Mouse (Mus musculus) forebrain, embryonic 12.5 days (tissue): ENCODE measurements around the gene Cckbr. TPM values are rescaled to one million over a fixed set of nuclear protein-coding genes. Genes with fewer than 3 reads are reported as not detected.
"Not testable (repeated sequence)": the region's sequence is repeated elsewhere in the genome, so short reads cannot be mapped to it uniquely, and the experiment has no call there.

ENCODE experiments used
- ATAC-seq: fragments of 200-750 bp; cut with Nextera tagmentation; 2 replicates; pipeline ENCODE4 v1.8.0; 2017; ENCODE audit warnings: moderate TSS enrichment; ENCODE audit not compliant: low FRiP score
- H3K27ac ChIP-seq: fragments of 300-500 bp; sonication (generic); 2 replicates; pipeline ENCODE4 v1.5.1; 2016; ENCODE audit warnings: mild to moderate bottlenecking
- H3K27me3 ChIP-seq: fragments of 300-500 bp; sonication (generic); 2 replicates; pipeline ENCODE4 v1.6.1; 2016; ENCODE audit warnings: mild to moderate bottlenecking
- H3K36me3 ChIP-seq: fragments of 300-500 bp; sonication (generic); replicated peaks from 2 replicates; pipeline ENCODE4 v1.6.1; 2016; ENCODE audit warnings: mild to moderate bottlenecking
- H3K4me1 ChIP-seq: fragments of 300-500 bp; sonication (generic); 2 replicates; pipeline ENCODE4 v1.6.1; 2016
- H3K4me2 ChIP-seq: fragments of 300-500 bp; sonication (generic); 2 replicates; pipeline ENCODE4 v1.6.1; 2016; ENCODE audit warnings: mild to moderate bottlenecking, moderate library complexity
- H3K4me3 ChIP-seq: fragments of 300-500 bp; sonication (generic); replicated peaks from 2 replicates; pipeline ENCODE4 v1.5.1; 2016; ENCODE audit warnings: mild to moderate bottlenecking
- H3K9ac ChIP-seq: fragments of 300-500 bp; sonication (generic); 2 replicates; pipeline ENCODE4 v1.6.1; 2016; ENCODE audit warnings: mild to moderate bottlenecking
- H3K9me3 ChIP-seq: fragments of 300-500 bp; sonication (generic); 2 replicates; pipeline ENCODE4 v1.6.1; 2016
- WGBS: fragments of 180-500 bp; shearing (Covaris S2); methylation state at CpG from one replicate; pipeline ENCODE4 v1.1.7; 2016; 5-methylcytosine and 5-hydroxymethylcytosine counted together
- polyA plus RNA-seq: library from polyadenylated mRNA; unstranded; fragments of >200 nt; fragmentation: Nextera tagmentation; extraction: Ambion mirVana; gene quantifications from 2 replicates; pipeline ENCODE4 v1.2.1, GENCODE M21; 2016

Cckbr gene
- polyA plus RNA-seq, 1 experiment from 2014 or later = 0.70 TPM

- WGBS = 60% methylated on average over 8 of the region's 8 CpGs
- H3K4me1 ChIP-seq, H3K36me3 ChIP-seq, H3K4me2 ChIP-seq, H3K27ac ChIP-seq, H3K4me3 ChIP-seq, H3K27me3 ChIP-seq, H3K9ac ChIP-seq, H3K9me3 ChIP-seq: not testable (repeated sequence)
- ATAC-seq = peak; percentile 52; the same call in 1 of the 2 replicates
Measured at GRCm38 (mm10) chr7:105411874-105412632, 13.5 kb upstream of the Cckbr start.

GRCm38 (mm10) chr7:105414385-105414784, 11.1 kb upstream of the Cckbr start:
- no peaks in the 10 kb centered on the region for H3K9me3 ChIP-seq
- H3K4me3 ChIP-seq = no peak overlapping the region
- no peaks in the 10 kb centered on the region for H3K27me3 ChIP-seq
- no peak overlapping the region for H3K9ac ChIP-seq
- 60% methylated on average over 6 of the region's 6 CpGs for WGBS
- no peaks in the 10 kb centered on the region for H3K36me3 ChIP-seq
- H3K4me1 ChIP-seq = no peaks in the 10 kb centered on the region
- H3K4me2 ChIP-seq = no peak overlapping the region
- ATAC-seq = no peak
- no peak overlapping the region for H3K27ac ChIP-seq

GRCm38 (mm10) chr7:105416529-105416928, 9.0 kb upstream of the Cckbr start:
- H3K27me3 ChIP-seq = no peaks in the 10 kb centered on the region

GRCm38 (mm10) chr7:105418106-105418505, 7.4 kb upstream of the Cckbr start:
- Histone ChIP-seq H3K9ac (no peak overlapping the region), H3K4me3 (no peak overlapping the region), H3K9me3 (no peaks in the 10 kb centered on the region), H3K4me2 (no peak overlapping the region), H3K27ac (no peak overlapping the region), H3K4me1 (no peaks in the 10 kb centered on the region), H3K27me3 (no peaks in the 10 kb centered on the region), H3K36me3 (no peaks in the 10 kb centered on the region)
- ATAC-seq = no peak
- 83% methylated on average over 5 of the region's 5 CpGs for WGBS

More at GRCm38 (mm10) chr7:105416529-105416928, 9.0 kb upstream of the Cckbr start:
- Histone ChIP-seq H3K4me1 (no peaks in the 10 kb centered on the region), H3K9me3 (no peaks in the 10 kb centered on the region), H3K4me2 (no peak overlapping the region), H3K36me3 (no peaks in the 10 kb centered on the region), H3K9ac (no peak overlapping the region), H3K27ac (no peak overlapping the region), H3K4me3 (no peak overlapping the region)
- WGBS = 95% methylated on average over 7 of the region's 7 CpGs
- no peak for ATAC-seq

GRCm38 (mm10) chr7:105420903-105421302, 4.6 kb upstream of the Cckbr start:
- Histone ChIP-seq H3K4me1 (peaks cover 8% of the 10 kb centered on the region), H3K27me3 (peaks cover 20% of the 10 kb centered on the region), H3K36me3 (no peaks in the 10 kb centered on the region), H3K9ac (no peak overlapping the region), H3K4me3 (no peak overlapping the region), H3K9me3 (no peaks in the 10 kb centered on the region), H3K27ac (no peak overlapping the region), H3K4me2 (no peak overlapping the region)
- 70% methylated on average over 2 of the region's 2 CpGs for WGBS
- ATAC-seq = no peak

GRCm38 (mm10) chr7:105424368-105424767, 1.2 kb upstream of the Cckbr start:
- 40% methylated on average over 5 of the region's 5 CpGs for WGBS
- H3K27me3 ChIP-seq = peaks cover 39% of the 10 kb centered on the region

GRCm38 (mm10) chr7:105426051-105426450, 520 bp downstream of the Cckbr start:
- peak; percentile 64; the same call in 1 of the 2 replicates for ATAC-seq
- Histone ChIP-seq H3K36me3 (no peaks in the 10 kb centered on the region), H3K27me3 (peaks cover 39% of the 10 kb centered on the region), H3K9me3 (no peaks in the 10 kb centered on the region), H3K9ac (peak overlapping the region; percentile 50), H3K4me3 (peak overlapping the region; percentile 46), H3K27ac (no peak overlapping the region), H3K4me2 (peak overlapping the region; percentile 81), H3K4me1 (peaks cover 12% of the 10 kb centered on the region)
- WGBS = 0% methylated on average over 11 of the region's 11 CpGs

More at GRCm38 (mm10) chr7:105424368-105424767, 1.2 kb upstream of the Cckbr start:
- Histone ChIP-seq H3K27ac (no peak overlapping the region), H3K36me3 (no peaks in the 10 kb centered on the region), H3K4me2 (no peak overlapping the region), H3K4me3 (no peak overlapping the region), H3K4me1 (peaks cover 12% of the 10 kb centered on the region), H3K9ac (no peak overlapping the region), H3K9me3 (no peaks in the 10 kb centered on the region)
- ATAC-seq = no peak

GRCm38 (mm10) chr7:105432058-105432457, 6.5 kb downstream of the Cckbr start:
- H3K4me2 ChIP-seq = no peak overlapping the region
- 73% methylated on average over 1 of the region's 1 CpGs for WGBS
- H3K27ac ChIP-seq = no peak overlapping the region
- no peak overlapping the region for H3K9ac ChIP-seq
- H3K9me3 ChIP-seq = no peaks in the 10 kb centered on the region
- H3K4me3 ChIP-seq = no peak overlapping the region
- H3K27me3 ChIP-seq = peaks cover 8% of the 10 kb centered on the region
- no peaks in the 10 kb centered on the region for H3K4me1 ChIP-seq
- no peaks in the 10 kb centered on the region for H3K36me3 ChIP-seq
- ATAC-seq = no peak

- ATAC-seq = no peak
- Histone ChIP-seq H3K27me3 (no peaks in the 10 kb centered on the region), H3K9ac (no peak overlapping the region), H3K9me3 (no peaks in the 10 kb centered on the region), H3K4me3 (no peak overlapping the region), H3K4me2 (no peak overlapping the region), H3K27ac (no peak overlapping the region), H3K36me3 (no peaks in the 10 kb centered on the region), H3K4me1 (no peaks in the 10 kb centered on the region)
- WGBS = 89% methylated on average over 17 of the region's 17 CpGs
Measured at GRCm38 (mm10) chr7:105433859-105434258, 8.3 kb downstream of the Cckbr start.

- Histone ChIP-seq H3K4me1 (no peaks in the 10 kb centered on the region), H3K27ac (no peak overlapping the region), H3K27me3 (no peaks in the 10 kb centered on the region), H3K4me2 (no peak overlapping the region), H3K9ac (no peak overlapping the region), H3K9me3 (no peaks in the 10 kb centered on the region), H3K36me3 (no peaks in the 10 kb centered on the region), H3K4me3 (no peak overlapping the region)
- ATAC-seq = no peak
- WGBS = 89% methylated on average over 22 of the region's 22 CpGs
Measured at GRCm38 (mm10) chr7:105434798-105435197, 9.3 kb downstream of the Cckbr start.

GRCm38 (mm10) chr7:105437979-105438772, 12.6 kb downstream of the Cckbr start:
- WGBS = 86% methylated on average over 7 of the region's 7 CpGs

GRCm38 (mm10) chr7:105441426-105441825, 15.9 kb downstream of the Cckbr start:
- Histone ChIP-seq H3K9me3 (no peaks in the 10 kb centered on the region), H3K27ac (no peak overlapping the region), H3K36me3 (no peaks in the 10 kb centered on the region), H3K27me3 (no peaks in the 10 kb centered on the region), H3K9ac (no peak overlapping the region), H3K4me1 (no peaks in the 10 kb centered on the region), H3K4me3 (no peak overlapping the region), H3K4me2 (no peak overlapping the region)
- 67% methylated on average over 4 of the region's 4 CpGs for WGBS
- ATAC-seq = no peak

More at GRCm38 (mm10) chr7:105437979-105438772, 12.6 kb downstream of the Cckbr start:
- no peaks in the 10 kb centered on the region for H3K27me3 ChIP-seq
- no peak for ATAC-seq
- H3K4me1 ChIP-seq = no peaks in the 10 kb centered on the region
- no peak overlapping the region for H3K27ac ChIP-seq
- no peak overlapping the region for H3K4me2 ChIP-seq
- no peak overlapping the region for H3K9ac ChIP-seq
- no peaks in the 10 kb centered on the region for H3K9me3 ChIP-seq
- H3K36me3 ChIP-seq = no peaks in the 10 kb centered on the region
- no peak overlapping the region for H3K4me3 ChIP-seq
